Mouse (Mus musculus): Measurements from ENCODE around the gene B3gnt2.

- TF ChIP-seq CTCF (IDR thresholded peaks at IDR 0.05; ENCODE audit: low read depth, low read length) = no peak
- no peak for TF ChIP-seq POLR2A (IDR thresholded peaks at IDR 0.05; ENCODE audit: borderline replicate concordance, low read depth, low read length)
Observed at GRCm38 (mm10) chr11:22815877-22816276, 44.9 kb downstream of the B3gnt2 start.
